Mouse (Mus musculus): ENCODE measurements around the gene Il27ra.

The Il27ra gene

GRCm38 (mm10) chr8:84042066-84042947 is at the start of gene Il27ra:
Il27ra (minus strand) TSS chr8:84042589.
- peak; percentile 79 for DNase-seq

- no peak for DNase-seq
Observed at GRCm38 (mm10) chr8:84090585-84090984, 48.2 kb upstream of the Il27ra start.

- no peak for DNase-seq
Observed at GRCm38 (mm10) chr8:84089277-84089676, 46.9 kb upstream of the Il27ra start.

GRCm38 (mm10) chr8:84087821-84088220 is 45.4 kb upstream of the Il27ra start:
- no peak for DNase-seq

- DNase-seq = peak; percentile 44
Observed at GRCm38 (mm10) chr8:84087156-84087555, 44.8 kb upstream of the Il27ra start.

- peak; percentile 33 for DNase-seq
Observed at GRCm38 (mm10) chr8:84084341-84085115, 42.1 kb upstream of the Il27ra start.

- DNase-seq = peak; percentile 82
Observed at GRCm38 (mm10) chr8:84083829-84084241, 41.4 kb upstream of the Il27ra start.

- no peak for DNase-seq
Observed at GRCm38 (mm10) chr8:84079206-84079605, 36.8 kb upstream of the Il27ra start.

GRCm38 (mm10) chr8:84076849-84077248 is 34.5 kb upstream of the Il27ra start:
- DNase-seq = no peak

- DNase-seq = no peak
Observed at GRCm38 (mm10) chr8:84076412-84076811, 34.0 kb upstream of the Il27ra start.

- no peak for DNase-seq
Observed at GRCm38 (mm10) chr8:84073230-84073976, 31.0 kb upstream of the Il27ra start.

GRCm38 (mm10) chr8:84072321-84072720 is 29.9 kb upstream of the Il27ra start:
- DNase-seq = no peak

GRCm38 (mm10) chr8:84071921-84072320 is 29.5 kb upstream of the Il27ra start:
- no peak for DNase-seq

- no peak for DNase-seq
Observed at GRCm38 (mm10) chr8:84070667-84071066, 28.3 kb upstream of the Il27ra start.

- DNase-seq = no peak
Observed at GRCm38 (mm10) chr8:84070241-84070640, 27.9 kb upstream of the Il27ra start.

GRCm38 (mm10) chr8:84069750-84070149 is 27.4 kb upstream of the Il27ra start:
- DNase-seq = no peak

- peak; percentile 45 for DNase-seq
Observed at GRCm38 (mm10) chr8:84069169-84069568, 26.8 kb upstream of the Il27ra start.

GRCm38 (mm10) chr8:84068316-84069035 is 26.1 kb upstream of the Il27ra start:
- DNase-seq = no peak

- DNase-seq = no peak
Observed at GRCm38 (mm10) chr8:84067911-84068310, 25.5 kb upstream of the Il27ra start.

- peak; percentile 98 for DNase-seq
Observed at GRCm38 (mm10) chr8:84067047-84067573, 24.7 kb upstream of the Il27ra start.

GRCm38 (mm10) chr8:84066291-84066930 is 24.0 kb upstream of the Il27ra start, which contains the start of gene Rfx1:
Rfx1 (plus strand) TSS chr8:84066834.
- peak; percentile 100 for DNase-seq
